Mouse (Mus musculus) myocyte (in vitro differentiated cells): ENCODE measurements around the gene Ltbp1. TPM values are rescaled to one million over a fixed set of nuclear protein-coding genes. Genes with fewer than 3 reads are reported as not detected.
A peak's percentile ranks its signal among the peaks of the same experiment; 100 is the strongest.

Source experiments
- H3K27me3 ChIP-seq: one replicate; pipeline ENCODE4 v1.6.1; 2011; ENCODE audit not compliant: control insufficient read depth, insufficient read depth, insufficient read length
- H3K36me3 ChIP-seq: one replicate; pipeline ENCODE4 v1.6.1; 2011; ENCODE audit not compliant: control insufficient read depth, insufficient read depth
- H3K4me2 ChIP-seq: one replicate; pipeline ENCODE4 v1.6.1; 2011; ENCODE audit warnings: low read depth, control low read depth
- H3K4me3 ChIP-seq: one replicate; pipeline ENCODE4 v1.5.1; 2011; ENCODE audit warnings: mild to moderate bottlenecking, control low read depth, moderate library complexity
- H3K79me2 ChIP-seq: one replicate; pipeline ENCODE4 v1.6.1; 2011; ENCODE audit not compliant: control insufficient read depth, insufficient read depth
- H3ac ChIP-seq: one replicate; pipeline ENCODE4 v1.6.1; 2011; ENCODE audit not compliant: control insufficient read depth, insufficient read length
- CEBPB ChIP-seq: IDR thresholded peaks from 2 replicates; pipeline ENCODE4 v1.6.1; 2011; ENCODE audit warnings: mild to moderate bottlenecking, moderate library complexity; ENCODE audit not compliant: poor library complexity, insufficient read depth, severe bottlenecking
- E2F4 ChIP-seq: IDR thresholded peaks from one replicate; pipeline ENCODE4 v1.6.1; 2011; ENCODE audit warnings: mild to moderate bottlenecking, control low read depth, moderate library complexity; ENCODE audit not compliant: insufficient read depth
- MAX ChIP-seq: IDR thresholded peaks from one replicate; pipeline ENCODE4 v1.6.1; 2011; ENCODE audit warnings: low read depth, mild to moderate bottlenecking, control low read depth
- MYOD1 ChIP-seq, 3 experiments: IDR thresholded peaks; one replicate each; pipeline ENCODE4 v1.6.1; 2011; ENCODE audit warnings: control low read depth in 2 of 3, low read depth in 2 of 3, mild to moderate bottlenecking in 2 of 3, moderate library complexity in 1 of 3; ENCODE audit not compliant: insufficient read length in 2 of 3, control insufficient read depth in 1 of 3
- MYOG ChIP-seq, 3 experiments: IDR thresholded peaks; one replicate each; pipeline ENCODE4 v1.6.1; 2011; ENCODE audit warnings: control low read depth in 2 of 3, low read depth in 2 of 3, mild to moderate bottlenecking in 2 of 3; ENCODE audit not compliant: insufficient read length in 2 of 3, control insufficient read depth in 1 of 3, insufficient read depth in 1 of 3
- POLR2A ChIP-seq: IDR thresholded peaks from one replicate; pipeline ENCODE4 v1.6.1; 2011; ENCODE audit warnings: low read depth, mild to moderate bottlenecking, control low read depth, moderate library complexity; ENCODE audit not compliant: insufficient read length
- POLR2AphosphoS2 ChIP-seq: IDR thresholded peaks from one replicate; pipeline ENCODE4 v1.6.1; 2011; ENCODE audit warnings: low read depth, control low read depth; ENCODE audit not compliant: insufficient read length
- REST ChIP-seq: IDR thresholded peaks from one replicate; pipeline ENCODE4 v1.6.1; 2011; ENCODE audit warnings: mild to moderate bottlenecking, control low read depth, moderate library complexity; ENCODE audit not compliant: insufficient read depth, insufficient read length
- SRF ChIP-seq: IDR thresholded peaks from one replicate; pipeline ENCODE4 v1.6.1; 2011; ENCODE audit warnings: low read depth; ENCODE audit not compliant: control insufficient read depth, insufficient read length
- TCF12 ChIP-seq: IDR thresholded peaks from one replicate; pipeline ENCODE4 v1.6.1; 2011; ENCODE audit warnings: mild to moderate bottlenecking, control low read depth; ENCODE audit not compliant: poor library complexity, insufficient read depth, severe bottlenecking
- TCF3 ChIP-seq: IDR thresholded peaks from one replicate; pipeline ENCODE4 v1.6.1; 2011; ENCODE audit warnings: low read depth, control low read depth; ENCODE audit not compliant: insufficient read length
- USF1 ChIP-seq: IDR thresholded peaks from one replicate; pipeline ENCODE4 v1.6.1; 2011; ENCODE audit warnings: low read depth, mild to moderate bottlenecking, control low read depth, moderate library complexity
- polyA plus RNA-seq: library from polyadenylated mRNA; unstranded; fragments of >200 nt; fragmentation: generic; extraction: Trizol; gene quantifications from one replicate; pipeline ENCODE4 v1.2.1, GENCODE M21; 2012; ENCODE audit warnings: missing spikeins

Gene Ltbp1
- polyA plus RNA-seq, 1 experiment = 19.4 TPM

DNA sequence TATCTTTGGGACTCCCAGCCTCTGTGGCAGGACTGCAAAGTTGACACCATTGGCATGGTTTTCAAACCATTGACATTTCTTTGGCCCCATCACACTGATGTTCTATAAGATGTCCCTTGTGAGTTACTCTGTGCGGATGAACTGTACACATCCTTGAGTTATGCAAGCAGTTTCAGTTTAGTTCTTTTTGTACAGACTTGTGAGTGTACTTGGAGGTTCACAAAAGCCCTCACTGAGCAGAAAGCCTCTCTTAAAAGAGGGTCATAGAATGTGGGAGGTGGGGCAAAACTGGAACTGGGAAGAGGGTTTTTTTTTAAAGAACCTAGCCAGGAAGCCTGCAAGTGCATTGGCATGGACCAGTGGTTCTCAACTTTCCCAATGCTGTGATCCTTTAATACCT is 198.7 kb downstream of the Ltbp1 start:
- no peaks in the 10 kb centered on the region for H3K27me3 ChIP-seq
- H3K4me2 ChIP-seq = no peak overlapping the region
- no peak overlapping the region for H3K4me3 ChIP-seq
- H3K36me3 ChIP-seq = no peaks in the 10 kb centered on the region
- no peak for TF ChIP-seq SRF
- no peak for TF ChIP-seq POLR2A
- TF ChIP-seq MAX = no peak
- TF ChIP-seq POLR2AphosphoS2 = no peak
- TF ChIP-seq REST = no peak
- TF ChIP-seq MYOG (IDR thresholded peaks at IDR 0.05; ENCODE audit: control insufficient read depth in 1 of 3, insufficient read depth in 1 of 3, insufficient read length in 2 of 3, low read depth in 2 of 3) = no peak
- no peak for TF ChIP-seq E2F4
- no peak for TF ChIP-seq TCF3
- TF ChIP-seq MYOD1 (IDR thresholded peaks at IDR 0.05; ENCODE audit: control insufficient read depth in 1 of 3, insufficient read length in 2 of 3, low read depth in 2 of 3) = no peak
- H3ac ChIP-seq = no peak overlapping the region
- H3K79me2 ChIP-seq = no peaks in the 10 kb centered on the region

DNA sequence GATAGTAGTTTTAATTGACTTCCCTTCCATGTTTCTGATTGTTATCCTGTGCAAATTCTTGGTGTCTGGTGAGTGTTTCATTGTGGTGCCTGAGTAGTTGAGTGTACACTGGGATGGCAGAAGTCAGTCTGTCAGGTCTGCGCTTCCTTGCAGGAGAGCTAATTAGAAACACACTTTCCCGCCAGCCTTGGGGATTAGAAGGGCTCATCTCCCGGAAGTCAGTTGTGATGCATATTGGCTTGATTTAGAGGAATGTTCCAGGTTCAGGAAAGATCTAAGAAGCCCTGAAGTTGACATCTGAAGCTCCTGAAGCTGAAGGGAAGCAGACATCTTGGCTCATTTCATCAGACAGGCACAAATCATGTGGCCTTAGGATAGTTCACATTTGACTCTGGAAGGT is 200.9 kb downstream of the Ltbp1 start:
- Histone ChIP-seq H3K36me3 (no peaks in the 10 kb centered on the region), H3K79me2 (peaks cover 4% of the 10 kb centered on the region), H3K27me3 (no peaks in the 10 kb centered on the region), H3ac (no peak overlapping the region), H3K4me3 (no peak overlapping the region), H3K4me2 (no peak overlapping the region)
- no peak for TF ChIP-seq POLR2AphosphoS2
- TF ChIP-seq USF1 = no peak
- no peak for TF ChIP-seq MYOD1 (IDR thresholded peaks at IDR 0.05; ENCODE audit: control insufficient read depth in 1 of 3, insufficient read length in 2 of 3, low read depth in 2 of 3)
- no peak for TF ChIP-seq E2F4
- TF ChIP-seq SRF = no peak
- TF ChIP-seq MYOG (IDR thresholded peaks at IDR 0.05; ENCODE audit: control insufficient read depth in 1 of 3, insufficient read depth in 1 of 3, insufficient read length in 2 of 3, low read depth in 2 of 3) = no peak
- TF ChIP-seq POLR2A = no peak
- TF ChIP-seq CEBPB = no peak
- TF ChIP-seq TCF12 = no peak
- TF ChIP-seq REST = no peak

DNA sequence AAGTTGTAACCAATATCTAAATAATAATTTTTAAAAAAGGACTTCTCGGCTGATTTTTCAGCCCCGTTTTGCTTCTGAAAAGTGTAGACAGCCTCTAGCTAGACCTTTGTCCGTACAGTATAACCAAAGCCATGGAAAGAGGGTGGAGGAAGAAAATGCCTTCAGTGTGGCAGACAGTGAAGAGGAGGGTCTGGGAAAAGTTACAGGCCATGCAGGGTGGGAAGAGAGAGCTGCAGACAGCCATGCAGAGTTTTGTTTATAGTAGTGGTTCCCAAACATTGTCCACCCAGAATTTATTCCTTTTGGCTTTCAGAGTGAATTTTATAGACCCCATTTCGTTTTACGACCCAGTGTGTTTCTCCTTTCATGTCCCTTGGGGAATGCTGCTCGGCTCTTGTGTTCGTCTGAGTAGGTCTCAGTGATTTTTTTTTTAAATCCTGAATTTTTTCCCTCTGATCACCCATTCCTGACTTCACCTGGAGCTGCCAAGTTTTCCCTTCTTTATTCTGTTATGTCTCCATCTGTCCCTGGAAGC is 202.9 kb downstream of the Ltbp1 start:
- no peak overlapping the region for H3ac ChIP-seq
- H3K27me3 ChIP-seq = no peaks in the 10 kb centered on the region
- no peaks in the 10 kb centered on the region for H3K36me3 ChIP-seq
- peaks cover 4% of the 10 kb centered on the region for H3K79me2 ChIP-seq
- no peak overlapping the region for H3K4me3 ChIP-seq
- TF ChIP-seq MYOG (IDR thresholded peaks at IDR 0.05; ENCODE audit: control insufficient read depth in 1 of 3, insufficient read depth in 1 of 3, insufficient read length in 2 of 3, low read depth in 2 of 3) (no peak), MYOD1 (IDR thresholded peaks at IDR 0.05; ENCODE audit: control insufficient read depth in 1 of 3, insufficient read length in 2 of 3, low read depth in 2 of 3) (no peak), POLR2A (no peak), TCF12 (no peak), SRF (no peak), POLR2AphosphoS2 (no peak), REST (no peak), TCF3 (no peak), CEBPB (no peak), E2F4 (no peak), MAX (no peak), USF1 (no peak)
- H3K4me2 ChIP-seq = no peak overlapping the region

DNA sequence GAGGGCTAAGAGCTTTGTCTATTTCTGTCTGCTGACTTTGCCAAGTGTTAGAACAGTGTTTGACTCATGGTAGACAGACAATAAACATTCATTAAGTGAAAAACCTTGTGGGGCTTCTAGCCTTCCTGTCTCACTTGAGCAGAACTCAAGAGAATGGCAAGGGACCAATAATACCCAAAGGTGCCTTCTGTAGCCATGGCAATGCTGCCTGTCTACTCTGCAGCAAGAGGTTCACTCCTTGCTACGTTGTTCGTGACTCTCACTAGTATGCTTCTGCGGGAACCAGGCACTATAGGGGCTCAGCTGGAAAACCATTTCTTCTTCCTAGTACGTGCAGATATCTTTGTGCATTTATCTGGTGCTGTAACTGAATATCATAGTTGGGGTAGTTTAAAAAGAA is 205.2 kb downstream of the Ltbp1 start:
- no peak overlapping the region for H3K4me3 ChIP-seq
- no peak overlapping the region for H3ac ChIP-seq
- TF ChIP-seq SRF = no peak
- H3K4me2 ChIP-seq = no peak overlapping the region
- H3K27me3 ChIP-seq = no peaks in the 10 kb centered on the region
- peaks cover 4% of the 10 kb centered on the region for H3K79me2 ChIP-seq
- H3K36me3 ChIP-seq = no peaks in the 10 kb centered on the region

DNA sequence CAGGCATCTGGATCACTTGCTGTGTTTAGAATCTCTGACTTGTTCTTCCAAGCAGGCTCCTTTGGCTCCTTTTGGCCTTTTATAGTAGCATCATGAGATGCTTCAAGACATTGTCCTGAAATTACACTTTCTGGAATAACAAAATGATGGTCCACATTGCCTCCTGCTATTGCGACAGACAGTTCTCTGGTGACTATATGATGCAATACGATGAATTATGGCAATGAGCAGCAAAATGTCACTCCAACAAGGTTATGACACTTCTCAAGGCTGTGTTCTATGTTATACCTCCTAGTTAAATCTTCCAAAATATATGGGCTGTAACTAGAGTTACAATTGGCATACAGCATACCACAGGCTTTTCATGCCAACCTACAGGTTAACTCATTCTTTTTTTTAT is 211.0 kb downstream of the Ltbp1 start:
- TF ChIP-seq CEBPB = peak; percentile 90
- TF ChIP-seq E2F4 = no peak
- TF ChIP-seq TCF3 = no peak
- no peak for TF ChIP-seq MAX
- Histone ChIP-seq H3K36me3 (no peaks in the 10 kb centered on the region), H3K4me2 (no peak overlapping the region), H3ac (no peak overlapping the region), H3K27me3 (no peaks in the 10 kb centered on the region), H3K4me3 (no peak overlapping the region), H3K79me2 (no peaks in the 10 kb centered on the region)
